Mouse (Mus musculus): ENCODE results near the gene Tmem150c. TPM values are rescaled to one million over a fixed set of nuclear protein-coding genes. Genes with fewer than 3 reads are reported as not detected.

Tmem150c gene
- polyA plus RNA-seq, 2 experiments, result 4.8 to 7.3 TPM

GRCm38 (mm10) chr5:100079040-100079930 lies 80.3 kb downstream of the Tmem150c start:
- no peak for DNase-seq (ENCODE audit: low spot score)
- H3K36me3 ChIP-seq (ENCODE audit: control insufficient read depth, insufficient read depth, low read length), result no peaks in the 10 kb centered on the region
- H3K4me2 ChIP-seq (replicated peaks; ENCODE audit: low read depth, low read length, severe bottlenecking), result peak overlapping the region; percentile 49
- WGBS, result 28% methylated on average over 36 of the region's 36 CpGs
- no peak overlapping the region for H3K27ac ChIP-seq (replicated peaks; ENCODE audit: low read depth, low read length)
- peak overlapping the region; percentile 27 for H3K4me3 ChIP-seq (replicated peaks; ENCODE audit: low read length)
- peak; percentile 50; the same call in 1 of the 2 replicates for ATAC-seq (ENCODE audit: low FRiP score, low read depth)
- TF ChIP-seq POLR2A (IDR thresholded peaks at IDR 0.05; ENCODE audit: borderline replicate concordance, extremely low read depth, insufficient read depth, insufficient read length), result no peak
- H3K27me3 ChIP-seq (ENCODE audit: control insufficient read depth, insufficient read depth, low read length), result no peaks in the 10 kb centered on the region
- H3K9ac ChIP-seq (ENCODE audit: low read depth, low read length, severe bottlenecking), result peak overlapping the region; percentile 43
- 0 out of 2 replicates have a peak, but pooled peaks cover 12% of the 10 kb centered on the region for H3K4me1 ChIP-seq (ENCODE audit: control insufficient read depth, insufficient read depth, low read length)
- no peaks in the 10 kb centered on the region for H3K9me3 ChIP-seq (ENCODE audit: control insufficient read depth, low read length)

DNA sequence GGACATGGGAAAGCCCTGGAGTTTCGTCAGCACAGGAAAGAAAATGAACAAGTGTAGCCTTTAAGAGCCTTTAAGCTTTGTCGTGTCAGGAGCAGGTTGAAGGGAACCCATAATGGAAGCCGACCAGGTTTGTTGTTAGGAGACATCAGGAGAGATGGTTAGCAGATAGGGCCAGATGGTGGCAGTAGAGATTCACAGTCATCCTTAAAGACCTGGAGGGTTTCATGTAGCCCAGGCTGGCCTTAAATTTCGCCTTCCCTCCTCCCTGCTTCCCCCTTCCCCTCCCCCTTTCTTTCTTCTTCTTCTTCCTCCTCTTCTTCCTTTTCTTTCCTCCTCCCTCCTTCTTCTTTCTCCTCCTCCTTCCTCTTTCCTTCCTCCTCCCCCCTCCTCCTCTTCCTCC lies 85.0 kb downstream of the Tmem150c start:
- DNase-seq (ENCODE audit: low spot score), result no peak
- Histone ChIP-seq H3K4me2 (replicated peaks; ENCODE audit: low read depth, low read length, severe bottlenecking) (no peak overlapping the region), H3K9me3 (ENCODE audit: control insufficient read depth, low read length) (no peaks in the 10 kb centered on the region), H3K4me3 (replicated peaks; ENCODE audit: low read length) (no peak overlapping the region), H3K9ac (ENCODE audit: low read depth, low read length, severe bottlenecking) (no peak overlapping the region), H3K27ac (replicated peaks; ENCODE audit: low read depth, low read length) (no peak overlapping the region), H3K36me3 (ENCODE audit: control insufficient read depth, insufficient read depth, low read length) (peaks cover 10% of the 10 kb centered on the region), H3K4me1 (ENCODE audit: control insufficient read depth, insufficient read depth, low read length) (0 out of 2 replicates have a peak, but pooled peaks cover 9% of the 10 kb centered on the region), H3K27me3 (ENCODE audit: control insufficient read depth, insufficient read depth, low read length) (no peaks in the 10 kb centered on the region)
- TF ChIP-seq POLR2A (IDR thresholded peaks at IDR 0.05; ENCODE audit: borderline replicate concordance, extremely low read depth, insufficient read depth, insufficient read length), result no peak
- 56% methylated on average over 4 of the region's 4 CpGs for WGBS
- no peak for ATAC-seq (ENCODE audit: low FRiP score, low read depth)

DNA sequence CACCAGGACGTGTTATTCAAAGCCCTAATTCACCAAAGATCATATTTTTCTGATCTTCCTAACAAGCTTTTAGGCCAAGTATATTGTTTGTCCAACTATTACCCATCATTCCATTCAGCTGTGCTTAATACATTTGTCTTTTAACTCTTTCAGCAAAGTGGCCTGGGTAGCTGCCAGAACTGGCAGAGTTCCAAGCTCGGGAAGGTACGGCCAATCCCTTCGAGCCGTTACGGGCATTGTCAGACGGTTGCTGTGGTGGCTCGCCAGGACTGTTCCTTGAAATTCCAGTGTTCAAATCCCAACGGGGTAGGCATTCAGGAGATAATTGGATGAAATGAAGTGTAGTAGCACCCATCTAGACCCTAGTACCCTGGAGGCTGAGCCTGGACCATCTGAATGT lies 87.1 kb downstream of the Tmem150c start:
- Histone ChIP-seq H3K9ac (ENCODE audit: low read depth, low read length, severe bottlenecking) (no peak overlapping the region), H3K4me2 (replicated peaks; ENCODE audit: low read depth, low read length, severe bottlenecking) (no peak overlapping the region), H3K4me3 (replicated peaks; ENCODE audit: low read length) (no peak overlapping the region), H3K27me3 (ENCODE audit: control insufficient read depth, insufficient read depth, low read length) (no peaks in the 10 kb centered on the region), H3K36me3 (ENCODE audit: control insufficient read depth, insufficient read depth, low read length) (peaks cover 18% of the 10 kb centered on the region), H3K9me3 (ENCODE audit: control insufficient read depth, low read length) (no peaks in the 10 kb centered on the region), H3K4me1 (ENCODE audit: control insufficient read depth, insufficient read depth, low read length) (no peaks in the 10 kb centered on the region), H3K27ac (replicated peaks; ENCODE audit: low read depth, low read length) (no peak overlapping the region)
- TF ChIP-seq POLR2A (IDR thresholded peaks at IDR 0.05; ENCODE audit: borderline replicate concordance, extremely low read depth, insufficient read depth, insufficient read length), result no peak
- ATAC-seq (ENCODE audit: low FRiP score, low read depth) (no peak), DNase-seq (ENCODE audit: low spot score) (no peak)
- WGBS, result 61% methylated on average over 9 of the region's 9 CpGs

DNA sequence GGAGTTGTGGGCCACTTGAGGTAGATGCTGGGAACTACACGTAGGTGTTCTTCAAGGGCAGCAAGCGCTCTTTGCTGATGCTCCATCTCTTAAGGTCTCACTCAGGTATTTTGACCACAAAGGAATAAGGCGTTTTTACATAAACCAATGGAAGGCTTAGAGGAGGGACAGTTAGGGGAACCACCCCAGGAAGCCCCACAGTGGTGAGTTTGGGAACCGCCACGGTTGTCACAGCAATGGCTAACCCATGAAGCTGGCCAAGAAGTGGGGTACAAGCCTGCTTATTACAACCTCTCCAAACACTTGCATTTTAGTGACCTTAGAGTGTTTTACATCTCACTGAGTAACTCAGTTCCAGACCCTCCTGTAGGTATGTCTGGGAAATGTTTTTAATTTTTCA lies 88.1 kb downstream of the Tmem150c start:
- Histone ChIP-seq H3K9me3 (ENCODE audit: control insufficient read depth, low read length) (no peaks in the 10 kb centered on the region), H3K27ac (replicated peaks; ENCODE audit: low read depth, low read length) (no peak overlapping the region), H3K27me3 (ENCODE audit: control insufficient read depth, insufficient read depth, low read length) (no peaks in the 10 kb centered on the region), H3K4me2 (replicated peaks; ENCODE audit: low read depth, low read length, severe bottlenecking) (no peak overlapping the region), H3K4me3 (replicated peaks; ENCODE audit: low read length) (no peak overlapping the region), H3K36me3 (ENCODE audit: control insufficient read depth, insufficient read depth, low read length) (peaks cover 27% of the 10 kb centered on the region), H3K9ac (ENCODE audit: low read depth, low read length, severe bottlenecking) (no peak overlapping the region), H3K4me1 (ENCODE audit: control insufficient read depth, insufficient read depth, low read length) (no peaks in the 10 kb centered on the region)
- DNase-seq (ENCODE audit: low spot score) (no peak), ATAC-seq (ENCODE audit: low FRiP score, low read depth) (no peak)
- WGBS, result 88% methylated on average over 5 of the region's 5 CpGs
- no peak for TF ChIP-seq POLR2A (IDR thresholded peaks at IDR 0.05; ENCODE audit: borderline replicate concordance, extremely low read depth, insufficient read depth, insufficient read length)

GRCm38 (mm10) chr5:100070255-100070654 lies 89.4 kb downstream of the Tmem150c start:
- ATAC-seq (ENCODE audit: low FRiP score, low read depth) (peak; percentile 75; the same call in 1 of the 2 replicates), DNase-seq (ENCODE audit: low spot score) (peak; percentile 73)
- no peak for TF ChIP-seq POLR2A (IDR thresholded peaks at IDR 0.05; ENCODE audit: borderline replicate concordance, extremely low read depth, insufficient read depth, insufficient read length)
- Histone ChIP-seq H3K4me1 (ENCODE audit: control insufficient read depth, insufficient read depth, low read length) (no peaks in the 10 kb centered on the region), H3K4me2 (replicated peaks; ENCODE audit: low read depth, low read length, severe bottlenecking) (no peak overlapping the region), H3K9ac (ENCODE audit: low read depth, low read length, severe bottlenecking) (no peak overlapping the region), H3K27ac (replicated peaks; ENCODE audit: low read depth, low read length) (no peak overlapping the region), H3K4me3 (replicated peaks; ENCODE audit: low read length) (no peak overlapping the region), H3K9me3 (ENCODE audit: control insufficient read depth, low read length) (no peaks in the 10 kb centered on the region), H3K36me3 (ENCODE audit: control insufficient read depth, insufficient read depth, low read length) (peaks cover 35% of the 10 kb centered on the region), H3K27me3 (ENCODE audit: control insufficient read depth, insufficient read depth, low read length) (no peaks in the 10 kb centered on the region)
- 21% methylated on average over 3 of the region's 3 CpGs for WGBS

All from limb, embryonic 14.5 days (tissue).